Mouse (Mus musculus) ES-E14 (cell line): Measurements from ENCODE around the gene Ank3.

Experiments used
- CHD2 ChIP-seq: IDR thresholded peaks from 2 replicates; pipeline ENCODE4 v1.6.1; 2014; ENCODE audit warnings: mild to moderate bottlenecking, low read depth, low read length, inconsistent platforms
- HCFC1 ChIP-seq: IDR thresholded peaks from 2 replicates; pipeline ENCODE4 v1.6.1; 2012; ENCODE audit warnings: low read length, inconsistent platforms, borderline replicate concordance; ENCODE audit not compliant: insufficient read depth
- MAFK ChIP-seq: IDR thresholded peaks from 2 replicates; pipeline ENCODE4 v1.6.1; 2014; ENCODE audit warnings: mild to moderate bottlenecking, low read depth, low read length, inconsistent platforms; ENCODE audit not compliant: insufficient read depth
- ZC3H11A ChIP-seq: IDR thresholded peaks from 2 replicates; pipeline ENCODE4 v1.6.1; 2012; ENCODE audit warnings: low read depth, mild to moderate bottlenecking, inconsistent platforms, low read length, borderline replicate concordance
- ZNF384 ChIP-seq: IDR thresholded peaks from 2 replicates; pipeline ENCODE4 v1.6.1; 2012; ENCODE audit warnings: low read depth, low read length, inconsistent platforms

- TF ChIP-seq CHD2: no peak
- TF ChIP-seq ZC3H11A: no peak
- no peak for TF ChIP-seq HCFC1
- TF ChIP-seq ZNF384: no peak
- TF ChIP-seq MAFK: no peak
These were observed 135.2 kb downstream of the Ank3 start for GRCm38 (mm10) chr10:69533505-69534388.
